Mouse (Mus musculus) frontal cortex, postnatal 36 days (tissue): ENCODE data around the gene Ccn2.

Experiments used
- DNase-seq, 2 experiments: peaks; one replicate each; pipeline ENCODE4 v3.0.0; 2022; ENCODE audit warnings: low spot score in 2 of 2

Gene Ccn2

GRCm38 (mm10) chr10:24641416-24642140 lies 46.3 kb downstream of the Ccn2 start:
- no peak for DNase-seq

- DNase-seq: peak in 1 of 2 experiments; percentile 23
Observed at GRCm38 (mm10) chr10:24642796-24643580, 47.7 kb downstream of the Ccn2 start.

- no peak for DNase-seq
Observed at GRCm38 (mm10) chr10:24645169-24645568, 49.9 kb downstream of the Ccn2 start.
